Mouse (Mus musculus) stomach, embryonic 16.5 days (tissue): ENCODE results near the gene 4933434E20Rik. TPM values are rescaled to one million over a fixed set of nuclear protein-coding genes. Genes with fewer than 3 reads are reported as not detected.

Experiments
- ATAC-seq: fragments of 200-750 bp; cut with Nextera tagmentation; 2 replicates; pipeline ENCODE4 v1.8.0; 2017; ENCODE audit warnings: moderate number of reproducible peaks, moderate TSS enrichment; ENCODE audit not compliant: insufficient read depth, low FRiP score
- H3K27ac ChIP-seq: fragments of 300-500 bp; sonication (generic); 2 replicates; pipeline ENCODE4 v1.5.1; 2014; ENCODE audit warnings: low read length
- H3K27me3 ChIP-seq: fragments of 300-500 bp; sonication (generic); 2 replicates; pipeline ENCODE4 v1.6.1; 2014; ENCODE audit warnings: low read length, control low read depth, mixed read lengths; ENCODE audit not compliant: control insufficient read depth, insufficient read depth
- H3K36me3 ChIP-seq: fragments of 300-500 bp; sonication (generic); 2 replicates; pipeline ENCODE4 v1.6.1; 2014; ENCODE audit warnings: low read length; ENCODE audit not compliant: control insufficient read depth, insufficient read depth
- H3K4me1 ChIP-seq: fragments of 300-500 bp; sonication (generic); 2 replicates; pipeline ENCODE4 v1.6.1; 2014; ENCODE audit warnings: low read length, control low read depth, mixed read lengths; ENCODE audit not compliant: control insufficient read depth, insufficient read depth
- H3K4me2 ChIP-seq: fragments of 300-500 bp; sonication (generic); 2 replicates; pipeline ENCODE4 v1.6.1; 2014; ENCODE audit warnings: low read depth, low read length, mixed read lengths
- H3K4me3 ChIP-seq: fragments of 300-500 bp; sonication (generic); replicated peaks from 2 replicates; pipeline ENCODE4 v1.5.1; 2014; ENCODE audit warnings: mild to moderate bottlenecking, low read length
- H3K9ac ChIP-seq: fragments of 300-500 bp; sonication (generic); 2 replicates; pipeline ENCODE4 v1.6.1; 2014; ENCODE audit warnings: low read length
- H3K9me3 ChIP-seq: fragments of 300-500 bp; sonication (generic); replicated peaks from 2 replicates; pipeline ENCODE4 v1.6.1; 2016; ENCODE audit warnings: low read length, control low read depth; ENCODE audit not compliant: control insufficient read depth
- WGBS: fragments of 180-500 bp; shearing (Covaris S2); extraction: QIAGEN DNeasy Blood & Tissue Kit; methylation state at CpG from one replicate; pipeline ENCODE4 v1.1.7; 2014; 5-methylcytosine and 5-hydroxymethylcytosine counted together
- polyA plus RNA-seq: library from polyadenylated mRNA; unstranded; fragments of >200 nt; fragmentation: Nextera tagmentation; extraction: Ambion mirVana; gene quantifications from 2 replicates; pipeline ENCODE4 v1.2.1, GENCODE M21; 2015

4933434E20Rik gene
- polyA plus RNA-seq, 1 experiment from 2014 or later = 157 TPM

GRCm38 (mm10) chr3:90079133-90079762 is 27.8 kb downstream of the 4933434E20Rik start:
- Histone ChIP-seq H3K4me1 (peaks cover 38% of the 10 kb centered on the region), H3K9ac (peak overlapping the region; percentile 95), H3K27me3 (no peaks in the 10 kb centered on the region), H3K27ac (peak overlapping the region; percentile 100), H3K4me3 (peak overlapping the region; percentile 91), H3K4me2 (peak overlapping the region; percentile 83), H3K9me3 (no peaks in the 10 kb centered on the region), H3K36me3 (no peaks in the 10 kb centered on the region)
- WGBS = under 1% methylated on average over 33 of the region's 33 CpGs
- ATAC-seq = peak; percentile 93

GRCm38 (mm10) chr3:90079763-90080497 is 28.5 kb downstream of the 4933434E20Rik start:
- no peaks in the 10 kb centered on the region for H3K9me3 ChIP-seq
- WGBS = under 1% methylated on average over 53 of the region's 53 CpGs
- H3K4me3 ChIP-seq = peak overlapping the region; percentile 91
- peak overlapping the region; percentile 95 for H3K9ac ChIP-seq
- no peaks in the 10 kb centered on the region for H3K36me3 ChIP-seq
- ATAC-seq = peak; percentile 60
- H3K27ac ChIP-seq = peak overlapping the region; percentile 100
- H3K4me2 ChIP-seq = peak overlapping the region; percentile 83
- H3K27me3 ChIP-seq = no peaks in the 10 kb centered on the region
- peaks cover 45% of the 10 kb centered on the region for H3K4me1 ChIP-seq

- ATAC-seq = no peak
- WGBS = under 1% methylated on average over 6 of the region's 6 CpGs
- Histone ChIP-seq H3K9ac (peak overlapping the region; percentile 95), H3K4me1 (peaks cover 51% of the 10 kb centered on the region), H3K27me3 (no peaks in the 10 kb centered on the region), H3K36me3 (no peaks in the 10 kb centered on the region), H3K4me2 (peak overlapping the region; percentile 83), H3K27ac (peak overlapping the region; percentile 100), H3K4me3 (peak overlapping the region; percentile 91), H3K9me3 (no peaks in the 10 kb centered on the region)
These were observed 29.0 kb downstream of the 4933434E20Rik start for GRCm38 (mm10) chr3:90080498-90080863.

- Histone ChIP-seq H3K4me3 (peak overlapping the region; percentile 91), H3K36me3 (no peaks in the 10 kb centered on the region), H3K27ac (peak overlapping the region; percentile 91), H3K4me2 (peak overlapping the region; percentile 83), H3K27me3 (no peaks in the 10 kb centered on the region), H3K4me1 (peaks cover 51% of the 10 kb centered on the region), H3K9ac (peak overlapping the region; percentile 49), H3K9me3 (no peaks in the 10 kb centered on the region)
- ATAC-seq = peak; percentile 1; the same call in 1 of the 2 replicates
- 46% methylated on average over 5 of the region's 5 CpGs for WGBS
These were observed 30.2 kb downstream of the 4933434E20Rik start for GRCm38 (mm10) chr3:90081365-90082240.

- peak overlapping the region; percentile 83 for H3K4me2 ChIP-seq
- 32% methylated on average over 5 of the region's 5 CpGs for WGBS
- H3K9me3 ChIP-seq = no peaks in the 10 kb centered on the region
- H3K27me3 ChIP-seq = no peaks in the 10 kb centered on the region
- H3K4me1 ChIP-seq = peaks cover 43% of the 10 kb centered on the region
- peaks cover 3% of the 10 kb centered on the region; the same call in 1 of the 2 replicates for H3K36me3 ChIP-seq
- peak overlapping the region; percentile 47 for H3K9ac ChIP-seq
- H3K27ac ChIP-seq = peak overlapping the region; percentile 91
- no peak for ATAC-seq
- H3K4me3 ChIP-seq = peak overlapping the region; percentile 91
These were observed 31.6 kb downstream of the 4933434E20Rik start for GRCm38 (mm10) chr3:90083034-90083433.

GRCm38 (mm10) chr3:90083698-90084324 is 32.4 kb downstream of the 4933434E20Rik start:
- Histone ChIP-seq H3K9ac (peak overlapping the region; percentile 47), H3K4me1 (peaks cover 42% of the 10 kb centered on the region), H3K36me3 (peaks cover 7% of the 10 kb centered on the region; the same call in 1 of the 2 replicates), H3K27me3 (no peaks in the 10 kb centered on the region), H3K4me2 (peak overlapping the region; percentile 83), H3K4me3 (peak overlapping the region; percentile 91), H3K9me3 (no peaks in the 10 kb centered on the region), H3K27ac (peak overlapping the region; percentile 91)
- no peak for ATAC-seq
- 42% methylated on average over 3 of the region's 3 CpGs for WGBS

- H3K9ac ChIP-seq = no peak overlapping the region
- no peak for ATAC-seq
- H3K4me1 ChIP-seq = peaks cover 40% of the 10 kb centered on the region
- H3K27me3 ChIP-seq = no peaks in the 10 kb centered on the region
- H3K36me3 ChIP-seq = peaks cover 16% of the 10 kb centered on the region; the same call in 1 of the 2 replicates
- 0 out of 2 replicates have a peak overlapping the region, but pooled peaks have one; percentile 83 for H3K4me2 ChIP-seq
- peak overlapping the region; percentile 91 for H3K27ac ChIP-seq
- H3K9me3 ChIP-seq = no peaks in the 10 kb centered on the region
- 50% methylated on average over 4 of the region's 4 CpGs for WGBS
- no peak overlapping the region for H3K4me3 ChIP-seq
These were observed 33.4 kb downstream of the 4933434E20Rik start for GRCm38 (mm10) chr3:90084790-90085189.

- Histone ChIP-seq H3K27ac (peak overlapping the region; percentile 91; the same call in 1 of the 2 replicates), H3K4me1 (peaks cover 40% of the 10 kb centered on the region), H3K36me3 (peaks cover 21% of the 10 kb centered on the region; the same call in 1 of the 2 replicates), H3K9ac (no peak overlapping the region), H3K9me3 (no peaks in the 10 kb centered on the region), H3K4me2 (0 out of 2 replicates have a peak overlapping the region, but pooled peaks have one; percentile 14), H3K4me3 (no peak overlapping the region), H3K27me3 (no peaks in the 10 kb centered on the region)
- no peak for ATAC-seq
- WGBS = 62% methylated on average over 6 of the region's 6 CpGs
These were observed 33.8 kb downstream of the 4933434E20Rik start for GRCm38 (mm10) chr3:90085281-90085680.
